Mouse (Mus musculus): Measurements from ENCODE around the gene 4930523C07Rik. TPM values are rescaled to one million over a fixed set of nuclear protein-coding genes. Genes with fewer than 3 reads are reported as not detected.
A peak's percentile ranks its signal among the peaks of the same experiment; 100 is the strongest.

The 4930523C07Rik gene
- polyA plus RNA-seq (2015; fragmentation: Nextera tagmentation; extraction: Ambion mirVana): 2.7 and 3.1 TPM in 2 replicates

DNA sequence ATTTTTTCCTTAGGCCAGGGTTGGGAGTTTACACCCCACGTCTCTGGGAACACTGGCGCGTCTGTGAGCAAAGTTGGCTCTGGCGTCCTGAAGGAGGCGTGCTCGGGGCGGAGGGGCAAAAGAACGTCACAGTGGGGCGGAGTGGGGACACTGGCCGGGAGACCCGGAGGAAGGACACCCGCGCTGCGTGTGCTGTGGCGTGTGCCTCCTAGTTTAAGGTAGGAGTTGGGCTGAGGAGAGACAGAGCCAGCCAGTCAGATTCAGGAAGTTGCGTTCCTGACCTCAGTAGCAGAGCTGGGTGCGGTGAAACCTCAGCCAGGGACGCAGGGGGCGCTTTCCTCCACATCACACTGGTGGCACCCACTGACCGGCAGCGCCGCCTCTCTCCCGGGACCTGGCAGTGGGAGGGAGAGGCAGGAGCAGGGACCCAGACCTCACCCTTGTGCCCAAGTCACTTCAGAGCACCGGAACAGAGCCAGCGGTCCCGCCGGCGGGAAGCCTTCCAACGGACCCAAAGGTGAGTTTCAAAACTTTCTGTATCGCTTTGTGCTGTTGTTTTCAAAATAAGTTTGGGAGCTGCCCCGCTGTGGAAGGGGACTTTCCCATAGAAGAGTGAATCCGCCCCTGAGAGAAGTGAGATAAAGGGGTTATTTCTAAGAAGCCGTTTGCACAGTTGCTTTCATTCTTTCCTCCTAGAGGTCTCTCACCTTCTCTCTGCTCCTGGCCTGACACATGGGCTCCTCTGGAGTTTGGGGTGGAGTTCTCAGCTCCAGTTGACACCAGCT is at the start of gene 4930523C07Rik:
Gene 4930523C07Rik (plus strand): TSS at position 146 of the 785 bp plus-strand sequence.
- Histone ChIP-seq H3K4me2 (ENCODE audit: low read length) (peak within 1 kb of the TSS; percentile 61), H3K27me3 (ENCODE audit: control insufficient read depth, insufficient read depth, low read depth, low read length) (peaks cover 4% of the 10 kb centered on the region; the same call in 1 of the 2 replicates), H3K27ac (ENCODE audit: low read length) (no peak within 1 kb of the TSS), H3K4me3 (ENCODE audit: low read depth, low read length) (peak within 1 kb of the TSS; percentile 33), H3K9me3 (replicated peaks; ENCODE audit: control insufficient read depth, low read length, poor library complexity, severe bottlenecking) (no peaks in the 10 kb centered on the region), H3K4me1 (ENCODE audit: control insufficient read depth, insufficient read depth, low read length) (peaks cover 6% of the 10 kb centered on the region; the same call in 1 of the 2 replicates), H3K36me3 (ENCODE audit: control insufficient read depth, insufficient read depth, low read length) (no peaks in the 10 kb centered on the region), H3K9ac (ENCODE audit: low read depth, low read length) (peak within 1 kb of the TSS; percentile 39; the same call in 1 of the 2 replicates)
- no peak for ATAC-seq
- 5% methylated on average over 33 of the region's 33 CpGs for whole genome bisulfite sequencing

DNA sequence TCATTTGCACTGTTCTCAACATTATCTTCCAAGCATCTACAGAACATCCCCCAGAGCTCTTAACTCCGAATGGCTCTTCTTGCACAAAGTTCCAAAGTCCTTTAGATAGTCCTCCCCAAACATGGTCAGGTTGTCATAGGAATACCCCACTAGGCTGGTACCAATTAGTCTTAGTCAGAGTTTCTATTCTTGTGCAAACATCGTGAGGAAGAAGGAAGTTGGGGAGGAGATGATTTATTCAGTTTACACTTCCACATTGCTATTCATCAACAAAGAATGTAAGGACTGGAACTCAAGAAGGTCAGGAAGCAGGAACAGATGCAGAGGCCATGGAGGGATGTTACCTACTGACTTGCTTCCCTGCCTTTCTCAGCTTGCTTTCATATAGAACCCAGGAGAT is 46.9 kb upstream of the 4930523C07Rik start:
- no peak overlapping the region for H3K9ac ChIP-seq (ENCODE audit: low read depth, low read length)
- no peak for ATAC-seq

GRCm38 (mm10) chr1:159998349-159998748 is 45.8 kb upstream of the 4930523C07Rik start:
- H3K4me2 ChIP-seq (ENCODE audit: low read length): no peak overlapping the region
- H3K9ac ChIP-seq (ENCODE audit: low read depth, low read length): no peak overlapping the region
- no peaks in the 10 kb centered on the region for H3K36me3 ChIP-seq (ENCODE audit: control insufficient read depth, insufficient read depth, low read length)
- no peaks in the 10 kb centered on the region for H3K4me1 ChIP-seq (ENCODE audit: control insufficient read depth, insufficient read depth, low read length)
- H3K27ac ChIP-seq (ENCODE audit: low read length): no peak overlapping the region
- no peaks in the 10 kb centered on the region for H3K9me3 ChIP-seq (replicated peaks; ENCODE audit: control insufficient read depth, low read length, poor library complexity, severe bottlenecking)
- H3K4me3 ChIP-seq (ENCODE audit: low read depth, low read length): no peak overlapping the region
- H3K27me3 ChIP-seq (ENCODE audit: control insufficient read depth, insufficient read depth, low read depth, low read length): no peaks in the 10 kb centered on the region
- WGBS: 89% methylated on average over 1 of the region's 1 CpGs
- ATAC-seq: no peak

More for the DNA sequence above, 46.9 kb upstream of the 4930523C07Rik start:
- no peaks in the 10 kb centered on the region for H3K27me3 ChIP-seq (ENCODE audit: control insufficient read depth, insufficient read depth, low read depth, low read length)
- WGBS: 81% methylated on average over 2 of the region's 2 CpGs
- no peaks in the 10 kb centered on the region for H3K36me3 ChIP-seq (ENCODE audit: control insufficient read depth, insufficient read depth, low read length)
- H3K4me2 ChIP-seq (ENCODE audit: low read length): no peak overlapping the region
- H3K4me1 ChIP-seq (ENCODE audit: control insufficient read depth, insufficient read depth, low read length): no peaks in the 10 kb centered on the region
- no peaks in the 10 kb centered on the region for H3K9me3 ChIP-seq (replicated peaks; ENCODE audit: control insufficient read depth, low read length, poor library complexity, severe bottlenecking)
- H3K4me3 ChIP-seq (ENCODE audit: low read depth, low read length): no peak overlapping the region
- H3K27ac ChIP-seq (ENCODE audit: low read length): no peak overlapping the region

DNA sequence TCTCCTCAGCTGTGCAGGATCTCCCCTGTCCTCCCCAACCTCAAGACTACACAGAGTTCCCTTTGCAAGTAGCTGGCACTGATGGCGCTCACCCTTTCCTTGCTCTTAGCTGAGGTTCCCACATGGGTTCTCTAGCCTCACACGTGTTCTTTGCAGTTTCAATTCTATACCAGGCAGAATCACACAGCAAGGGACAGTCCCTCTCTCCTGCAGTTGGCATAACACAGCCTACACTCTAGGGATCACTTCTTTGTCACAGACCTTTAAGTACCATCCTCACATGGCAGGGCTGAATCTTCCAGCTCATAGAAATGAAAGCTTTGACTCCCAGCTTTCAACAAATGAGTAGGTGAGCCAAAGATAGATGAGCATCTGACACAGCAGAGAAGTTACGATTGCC is 45.0 kb upstream of the 4930523C07Rik start:
- no peak for ATAC-seq
- H3K4me3 ChIP-seq (ENCODE audit: low read depth, low read length): no peak overlapping the region
- H3K36me3 ChIP-seq (ENCODE audit: control insufficient read depth, insufficient read depth, low read length): no peaks in the 10 kb centered on the region
- H3K9me3 ChIP-seq (replicated peaks; ENCODE audit: control insufficient read depth, low read length, poor library complexity, severe bottlenecking): no peaks in the 10 kb centered on the region
- no peaks in the 10 kb centered on the region for H3K4me1 ChIP-seq (ENCODE audit: control insufficient read depth, insufficient read depth, low read length)
- H3K27ac ChIP-seq (ENCODE audit: low read length): no peak overlapping the region
- H3K4me2 ChIP-seq (ENCODE audit: low read length): no peak overlapping the region
- WGBS: 84% methylated on average over 3 of the region's 3 CpGs
- no peak overlapping the region for H3K9ac ChIP-seq (ENCODE audit: low read depth, low read length)
- H3K27me3 ChIP-seq (ENCODE audit: control insufficient read depth, insufficient read depth, low read depth, low read length): no peaks in the 10 kb centered on the region

- no peak for ATAC-seq
- Histone ChIP-seq H3K27ac (ENCODE audit: low read length) (no peak overlapping the region), H3K9me3 (replicated peaks; ENCODE audit: control insufficient read depth, low read length, poor library complexity, severe bottlenecking) (no peaks in the 10 kb centered on the region), H3K36me3 (ENCODE audit: control insufficient read depth, insufficient read depth, low read length) (no peaks in the 10 kb centered on the region), H3K4me3 (ENCODE audit: low read depth, low read length) (no peak overlapping the region), H3K4me2 (ENCODE audit: low read length) (no peak overlapping the region), H3K9ac (ENCODE audit: low read depth, low read length) (no peak overlapping the region), H3K27me3 (ENCODE audit: control insufficient read depth, insufficient read depth, low read depth, low read length) (no peaks in the 10 kb centered on the region), H3K4me1 (ENCODE audit: control insufficient read depth, insufficient read depth, low read length) (no peaks in the 10 kb centered on the region)
- WGBS: 88% methylated on average over 4 of the region's 4 CpGs
Observed at GRCm38 (mm10) chr1:160005319-160005718, 38.9 kb upstream of the 4930523C07Rik start.

- 92% methylated on average over 8 of the region's 8 CpGs for WGBS
- Histone ChIP-seq H3K4me2 (ENCODE audit: low read length) (no peak overlapping the region), H3K9me3 (replicated peaks; ENCODE audit: control insufficient read depth, low read length, poor library complexity, severe bottlenecking) (no peaks in the 10 kb centered on the region), H3K27ac (ENCODE audit: low read length) (no peak overlapping the region), H3K4me3 (ENCODE audit: low read depth, low read length) (no peak overlapping the region), H3K4me1 (ENCODE audit: control insufficient read depth, insufficient read depth, low read length) (no peaks in the 10 kb centered on the region), H3K27me3 (ENCODE audit: control insufficient read depth, insufficient read depth, low read depth, low read length) (no peaks in the 10 kb centered on the region), H3K36me3 (ENCODE audit: control insufficient read depth, insufficient read depth, low read length) (no peaks in the 10 kb centered on the region), H3K9ac (ENCODE audit: low read depth, low read length) (no peak overlapping the region)
- no peak for ATAC-seq
Observed at GRCm38 (mm10) chr1:160006919-160007588, 37.1 kb upstream of the 4930523C07Rik start.

DNA sequence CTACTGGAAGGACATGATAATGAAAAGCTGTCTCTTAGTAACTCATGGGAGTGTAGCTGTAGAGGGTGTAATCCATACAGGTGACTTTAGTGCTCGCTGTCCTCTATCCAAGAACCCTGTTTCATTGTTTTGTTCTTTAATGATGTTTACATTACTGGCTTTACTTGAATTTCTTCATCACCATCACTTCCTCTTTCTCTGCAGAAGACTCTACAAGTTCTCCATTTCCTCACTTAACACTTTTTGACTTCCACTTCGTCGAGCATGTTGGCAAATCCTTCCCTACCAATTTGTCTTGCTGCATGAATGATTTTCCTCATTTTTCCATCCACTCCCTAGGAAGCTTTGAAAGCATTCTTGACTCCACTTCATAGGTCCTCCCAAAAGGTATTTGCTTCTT is 31.1 kb upstream of the 4930523C07Rik start:
- Histone ChIP-seq H3K27ac (ENCODE audit: low read length) (no peak overlapping the region), H3K36me3 (ENCODE audit: control insufficient read depth, insufficient read depth, low read length) (no peaks in the 10 kb centered on the region), H3K9me3 (replicated peaks; ENCODE audit: control insufficient read depth, low read length, poor library complexity, severe bottlenecking) (no peaks in the 10 kb centered on the region), H3K4me1 (ENCODE audit: control insufficient read depth, insufficient read depth, low read length) (no peaks in the 10 kb centered on the region), H3K9ac (ENCODE audit: low read depth, low read length) (no peak overlapping the region), H3K27me3 (ENCODE audit: control insufficient read depth, insufficient read depth, low read depth, low read length) (no peaks in the 10 kb centered on the region), H3K4me3 (ENCODE audit: low read depth, low read length) (no peak overlapping the region), H3K4me2 (ENCODE audit: low read length) (no peak overlapping the region)
- no peak for ATAC-seq
- WGBS: 93% methylated on average over 3 of the region's 3 CpGs

GRCm38 (mm10) chr1:160024339-160024980 is 19.7 kb upstream of the 4930523C07Rik start:
- no peak for ATAC-seq
- H3K4me1 ChIP-seq (ENCODE audit: control insufficient read depth, insufficient read depth, low read length): no peaks in the 10 kb centered on the region
- no peaks in the 10 kb centered on the region for H3K9me3 ChIP-seq (replicated peaks; ENCODE audit: control insufficient read depth, low read length, poor library complexity, severe bottlenecking)
- H3K36me3 ChIP-seq (ENCODE audit: control insufficient read depth, insufficient read depth, low read length): no peaks in the 10 kb centered on the region
- H3K9ac ChIP-seq (ENCODE audit: low read depth, low read length): no peak overlapping the region
- no peak overlapping the region for H3K4me3 ChIP-seq (ENCODE audit: low read depth, low read length)
- no peak overlapping the region for H3K27ac ChIP-seq (ENCODE audit: low read length)
- 88% methylated on average over 10 of the region's 10 CpGs for WGBS
- H3K27me3 ChIP-seq (ENCODE audit: control insufficient read depth, insufficient read depth, low read depth, low read length): no peaks in the 10 kb centered on the region
- H3K4me2 ChIP-seq (ENCODE audit: low read length): no peak overlapping the region
